Mouse (Mus musculus): ENCODE data around the gene Mmab. TPM values are rescaled to one million over a fixed set of nuclear protein-coding genes. Genes with fewer than 3 reads are reported as not detected.

Gene Mmab
- polyA plus RNA-seq, 1 experiment, result 7.5 TPM

DNA sequence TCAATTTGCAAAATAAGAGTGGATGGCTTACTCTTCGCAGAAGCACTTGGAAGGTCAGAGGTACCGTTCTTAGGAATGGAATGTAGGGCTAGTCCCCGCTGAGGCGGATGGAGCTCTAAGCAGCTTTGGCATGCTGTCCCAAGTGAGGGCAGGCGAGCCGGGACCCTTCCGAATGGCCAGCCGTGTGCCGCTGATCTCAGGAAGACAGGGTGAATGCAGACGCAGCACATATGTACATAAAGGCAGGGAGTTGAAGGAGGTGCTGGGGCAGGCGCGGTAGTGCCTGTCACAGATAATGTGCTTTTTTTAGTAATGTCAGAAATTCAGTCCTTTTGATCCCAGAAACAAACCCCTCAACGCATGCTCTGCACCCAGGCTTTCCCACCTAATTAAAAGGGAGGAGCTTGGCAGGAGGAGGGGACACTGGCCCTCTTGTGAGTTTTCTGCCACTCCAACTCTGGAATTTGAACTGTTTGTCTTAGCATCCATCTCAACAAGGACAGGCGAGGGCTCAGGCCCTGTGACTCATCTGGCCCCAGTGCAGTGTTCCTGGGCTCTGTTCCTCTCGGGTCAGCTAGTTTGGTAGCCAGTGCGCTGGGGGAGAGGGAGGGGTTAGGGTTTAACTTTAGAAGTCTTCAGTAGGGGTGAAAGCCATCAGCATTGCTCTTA lies 30.7 kb downstream of the Mmab start:
- peaks cover 10% of the 10 kb centered on the region; the same call in 1 of the 2 replicates for H3K4me1 ChIP-seq (ENCODE audit: control insufficient read depth, insufficient read depth, low read length)
- no peak overlapping the region for H3K27ac ChIP-seq (ENCODE audit: insufficient read depth, low read depth, low read length)
- H3K4me3 ChIP-seq (ENCODE audit: insufficient read depth, low read length), result no peak overlapping the region
- TF ChIP-seq POLR2A (IDR thresholded peaks at IDR 0.05; ENCODE audit: borderline replicate concordance, low read depth, low read length) (no peak), CTCF (IDR thresholded peaks at IDR 0.05; ENCODE audit: low read depth, low read length) (no peak)

DNA sequence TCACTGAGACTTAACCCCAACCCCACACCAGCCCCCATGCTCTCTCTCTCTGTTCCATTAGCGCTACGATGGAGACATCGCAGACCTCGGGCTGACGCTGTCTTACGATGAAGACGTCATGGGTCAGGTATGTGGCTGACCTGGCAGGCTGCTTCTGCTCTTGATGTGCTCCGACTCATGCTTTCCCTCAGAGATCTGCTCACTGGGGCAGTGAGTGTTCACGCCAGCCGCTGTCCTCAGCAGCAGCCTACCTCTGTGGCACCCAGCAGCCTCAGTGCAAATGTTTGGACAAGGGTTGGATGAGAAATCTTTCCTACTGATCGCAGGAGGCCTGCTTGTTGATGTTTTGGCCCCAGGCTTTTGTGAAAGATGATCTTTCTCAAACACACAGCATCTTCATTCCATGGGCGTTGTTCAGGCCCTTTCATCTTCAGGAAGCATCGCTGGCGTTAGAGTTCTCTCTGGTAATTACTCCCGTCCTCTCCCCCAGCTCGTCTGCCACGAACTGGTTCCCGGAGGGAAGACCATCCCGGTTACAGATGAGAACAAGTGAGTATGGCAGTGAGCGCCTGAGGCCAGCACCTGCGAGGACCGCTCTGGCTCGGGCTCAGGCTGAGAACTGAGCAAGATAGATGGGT lies 31.4 kb downstream of the Mmab start:
- Histone ChIP-seq H3K4me3 (ENCODE audit: insufficient read depth, low read length) (no peak overlapping the region), H3K27ac (ENCODE audit: insufficient read depth, low read depth, low read length) (no peak overlapping the region), H3K4me1 (ENCODE audit: control insufficient read depth, insufficient read depth, low read length) (peaks cover 10% of the 10 kb centered on the region; the same call in 1 of the 2 replicates)
- TF ChIP-seq POLR2A (IDR thresholded peaks at IDR 0.05; ENCODE audit: borderline replicate concordance, low read depth, low read length) (no peak), CTCF (IDR thresholded peaks at IDR 0.05; ENCODE audit: low read depth, low read length) (no peak)

DNA sequence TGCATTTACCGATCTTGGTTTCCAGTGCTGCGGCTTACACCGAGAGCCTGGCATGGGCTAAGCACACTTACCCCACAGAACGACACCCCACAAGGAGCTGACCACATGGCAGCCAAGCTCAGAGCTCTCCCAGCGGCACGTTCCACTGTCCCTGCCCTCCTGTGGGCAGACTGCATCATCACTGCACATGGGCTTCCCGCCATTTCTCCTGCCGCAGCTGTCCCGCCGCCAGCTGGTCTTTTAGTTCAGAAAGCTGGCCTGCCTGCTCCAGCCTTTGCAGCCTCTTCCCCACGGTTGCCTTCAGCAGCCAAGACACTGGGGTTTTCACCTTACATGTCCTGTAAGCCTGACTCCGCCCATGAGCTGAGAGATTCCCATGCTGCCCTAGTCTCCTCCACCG lies 33.4 kb downstream of the Mmab start:
- peaks cover 3% of the 10 kb centered on the region; the same call in 1 of the 2 replicates for H3K4me1 ChIP-seq (ENCODE audit: control insufficient read depth, insufficient read depth, low read length)
- H3K27ac ChIP-seq (ENCODE audit: insufficient read depth, low read depth, low read length), result no peak overlapping the region
- H3K4me3 ChIP-seq (ENCODE audit: insufficient read depth, low read length), result no peak overlapping the region
- TF ChIP-seq CTCF (IDR thresholded peaks at IDR 0.05; ENCODE audit: low read depth, low read length) (no peak), POLR2A (IDR thresholded peaks at IDR 0.05; ENCODE audit: borderline replicate concordance, low read depth, low read length) (no peak)

DNA sequence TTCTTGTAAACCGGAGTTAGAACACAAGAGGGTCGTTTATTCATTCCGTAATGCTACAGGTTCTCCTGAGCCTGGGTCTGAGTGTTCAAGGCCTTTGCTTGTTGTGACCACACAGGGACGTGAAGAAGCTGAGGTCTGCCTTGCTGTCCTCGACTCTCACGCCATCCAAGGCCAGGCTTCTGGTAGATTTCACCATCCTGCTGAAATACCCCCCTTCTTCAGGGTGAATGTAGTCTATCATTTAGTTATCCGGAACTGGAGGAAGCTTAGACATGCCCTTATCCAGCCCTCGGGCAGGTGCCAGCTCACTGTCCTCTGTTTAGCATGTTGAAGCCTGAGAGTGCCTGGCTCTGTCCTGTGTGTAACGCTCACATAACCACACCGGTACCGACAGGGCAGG lies 35.0 kb downstream of the Mmab start:
- Histone ChIP-seq H3K4me3 (ENCODE audit: insufficient read depth, low read length) (no peak overlapping the region), H3K4me1 (ENCODE audit: control insufficient read depth, insufficient read depth, low read length) (no peaks in the 10 kb centered on the region), H3K27ac (ENCODE audit: insufficient read depth, low read depth, low read length) (no peak overlapping the region)
- TF ChIP-seq CTCF (IDR thresholded peaks at IDR 0.05; ENCODE audit: low read depth, low read length) (no peak), POLR2A (IDR thresholded peaks at IDR 0.05; ENCODE audit: borderline replicate concordance, low read depth, low read length) (no peak)

DNA sequence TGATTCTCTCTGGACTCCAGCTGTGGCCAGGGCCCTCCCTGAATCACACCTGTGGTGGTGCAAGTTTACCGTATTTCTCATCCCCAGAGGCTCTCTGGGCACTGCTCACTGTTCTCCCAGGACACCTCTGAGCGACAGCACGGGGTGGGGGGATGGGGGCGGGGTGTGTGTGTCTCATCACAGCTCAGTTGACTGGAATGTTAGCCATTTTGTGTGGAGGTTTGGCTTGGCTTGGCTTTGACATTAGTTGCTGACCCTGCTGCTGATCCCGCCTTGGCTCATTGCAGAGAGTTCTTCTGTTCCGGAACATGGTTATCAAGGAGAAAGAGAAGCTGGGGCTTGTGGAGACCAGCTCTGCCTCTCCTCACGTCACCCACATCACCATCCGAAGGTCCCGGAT lies 36.0 kb downstream of the Mmab start:
- TF ChIP-seq POLR2A (IDR thresholded peaks at IDR 0.05; ENCODE audit: borderline replicate concordance, low read depth, low read length) (no peak), CTCF (IDR thresholded peaks at IDR 0.05; ENCODE audit: low read depth, low read length) (no peak)
- no peak overlapping the region for H3K4me3 ChIP-seq (ENCODE audit: insufficient read depth, low read length)
- H3K27ac ChIP-seq (ENCODE audit: insufficient read depth, low read depth, low read length), result no peak overlapping the region
- H3K4me1 ChIP-seq (ENCODE audit: control insufficient read depth, insufficient read depth, low read length), result no peaks in the 10 kb centered on the region

DNA sequence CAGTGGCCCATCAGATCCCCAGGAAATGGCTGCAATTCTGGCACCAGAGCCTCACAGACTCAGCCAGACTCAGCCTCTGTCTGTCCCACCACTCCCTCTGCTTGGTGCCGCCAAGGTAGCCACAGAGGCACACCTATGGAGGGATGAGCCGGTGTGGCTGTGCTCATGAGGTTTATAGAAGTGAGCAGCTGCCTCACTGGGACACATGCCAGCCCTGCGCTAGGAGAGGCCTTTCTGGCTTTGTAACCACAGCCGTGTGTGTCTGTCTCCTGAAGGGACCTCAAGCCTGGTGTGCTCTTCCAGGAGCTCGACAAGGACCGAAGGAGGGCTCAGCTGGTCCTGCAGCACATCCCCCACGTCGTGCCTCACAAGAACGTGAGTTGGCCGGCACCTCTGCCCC lies 36.6 kb downstream of the Mmab start:
- TF ChIP-seq POLR2A (IDR thresholded peaks at IDR 0.05; ENCODE audit: borderline replicate concordance, low read depth, low read length), result no peak
- no peak for TF ChIP-seq CTCF (IDR thresholded peaks at IDR 0.05; ENCODE audit: low read depth, low read length)
- no peak overlapping the region for H3K4me3 ChIP-seq (ENCODE audit: insufficient read depth, low read length)
- no peak overlapping the region for H3K27ac ChIP-seq (ENCODE audit: insufficient read depth, low read depth, low read length)
- no peaks in the 10 kb centered on the region for H3K4me1 ChIP-seq (ENCODE audit: control insufficient read depth, insufficient read depth, low read length)

DNA sequence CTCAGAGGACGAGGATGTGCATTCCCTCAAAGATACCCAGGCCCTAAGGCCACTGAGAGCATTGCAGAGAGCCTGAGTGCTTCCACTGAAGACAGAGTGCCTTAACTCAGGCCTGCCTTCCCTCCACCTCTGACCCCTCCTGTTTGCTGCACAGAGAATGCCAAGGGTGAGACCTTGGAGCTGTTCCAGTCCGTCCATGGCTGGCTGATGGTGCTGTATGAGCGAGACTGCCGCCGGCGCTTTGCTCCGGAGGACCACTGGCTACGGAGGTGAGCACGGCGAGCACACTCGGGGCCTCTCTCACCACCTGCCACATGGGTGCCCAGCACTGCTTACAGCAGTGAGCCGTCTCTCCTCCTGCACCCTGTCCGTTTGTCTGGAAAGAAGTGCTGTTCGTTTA lies 37.3 kb downstream of the Mmab start:
- TF ChIP-seq CTCF (IDR thresholded peaks at IDR 0.05; ENCODE audit: low read depth, low read length) (no peak), POLR2A (IDR thresholded peaks at IDR 0.05; ENCODE audit: borderline replicate concordance, low read depth, low read length) (no peak)
- no peaks in the 10 kb centered on the region for H3K4me1 ChIP-seq (ENCODE audit: control insufficient read depth, insufficient read depth, low read length)
- no peak overlapping the region for H3K4me3 ChIP-seq (ENCODE audit: insufficient read depth, low read length)
- H3K27ac ChIP-seq (ENCODE audit: insufficient read depth, low read depth, low read length), result no peak overlapping the region

DNA sequence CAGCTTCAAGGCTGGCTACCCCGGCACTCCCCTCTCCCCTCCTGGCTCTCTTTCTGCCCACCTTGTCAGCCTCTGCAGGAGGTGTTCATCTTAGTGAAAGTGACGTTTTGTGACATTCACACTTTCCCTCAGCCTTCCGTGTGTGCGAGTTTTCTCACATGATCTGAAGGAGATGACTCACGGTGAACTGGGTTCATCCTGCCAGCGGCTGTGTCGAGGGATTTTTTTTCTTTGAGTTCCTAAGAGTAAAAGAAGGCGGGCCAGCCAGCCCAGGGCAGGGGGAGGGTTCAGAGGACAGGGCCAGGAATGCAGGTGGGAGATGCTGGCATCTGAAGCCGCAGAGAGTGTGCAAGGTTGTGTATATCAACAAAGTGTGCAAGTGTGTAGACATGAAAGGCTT lies 50.7 kb downstream of the Mmab start:
- Histone ChIP-seq H3K27ac (ENCODE audit: insufficient read depth, low read depth, low read length) (no peak overlapping the region), H3K4me1 (ENCODE audit: control insufficient read depth, insufficient read depth, low read length) (no peaks in the 10 kb centered on the region), H3K4me3 (ENCODE audit: insufficient read depth, low read length) (no peak overlapping the region)
- no peak for TF ChIP-seq CTCF (IDR thresholded peaks at IDR 0.05; ENCODE audit: low read depth, low read length)
- TF ChIP-seq POLR2A (IDR thresholded peaks at IDR 0.05; ENCODE audit: borderline replicate concordance, low read depth, low read length), result no peak

DNA sequence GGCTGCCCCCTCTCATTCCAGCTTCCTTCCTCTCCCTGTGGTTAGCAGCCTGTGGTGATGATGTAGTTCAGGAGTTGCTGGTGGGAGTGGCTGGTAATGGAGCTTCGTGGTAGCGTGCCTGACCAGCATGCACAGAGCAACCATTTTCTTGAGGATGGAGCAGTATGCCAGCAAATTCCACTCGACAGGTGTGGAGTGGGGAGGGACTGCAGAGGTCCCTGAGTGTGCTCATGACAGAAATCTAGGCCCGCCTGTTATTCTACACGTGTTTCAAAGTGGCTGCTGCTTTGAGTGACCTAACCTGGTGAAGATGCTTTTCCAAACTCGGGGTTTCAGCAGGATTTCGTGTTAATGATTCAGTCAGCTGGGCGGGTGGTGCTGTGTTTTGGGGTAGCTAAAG lies 59.4 kb downstream of the Mmab start:
- Histone ChIP-seq H3K4me1 (ENCODE audit: control insufficient read depth, insufficient read depth, low read length) (peaks cover 11% of the 10 kb centered on the region), H3K27ac (ENCODE audit: insufficient read depth, low read depth, low read length) (no peak overlapping the region), H3K4me3 (ENCODE audit: insufficient read depth, low read length) (no peak overlapping the region)
- TF ChIP-seq CTCF (IDR thresholded peaks at IDR 0.05; ENCODE audit: low read depth, low read length), result no peak
- TF ChIP-seq POLR2A (IDR thresholded peaks at IDR 0.05; ENCODE audit: borderline replicate concordance, low read depth, low read length), result no peak

DNA sequence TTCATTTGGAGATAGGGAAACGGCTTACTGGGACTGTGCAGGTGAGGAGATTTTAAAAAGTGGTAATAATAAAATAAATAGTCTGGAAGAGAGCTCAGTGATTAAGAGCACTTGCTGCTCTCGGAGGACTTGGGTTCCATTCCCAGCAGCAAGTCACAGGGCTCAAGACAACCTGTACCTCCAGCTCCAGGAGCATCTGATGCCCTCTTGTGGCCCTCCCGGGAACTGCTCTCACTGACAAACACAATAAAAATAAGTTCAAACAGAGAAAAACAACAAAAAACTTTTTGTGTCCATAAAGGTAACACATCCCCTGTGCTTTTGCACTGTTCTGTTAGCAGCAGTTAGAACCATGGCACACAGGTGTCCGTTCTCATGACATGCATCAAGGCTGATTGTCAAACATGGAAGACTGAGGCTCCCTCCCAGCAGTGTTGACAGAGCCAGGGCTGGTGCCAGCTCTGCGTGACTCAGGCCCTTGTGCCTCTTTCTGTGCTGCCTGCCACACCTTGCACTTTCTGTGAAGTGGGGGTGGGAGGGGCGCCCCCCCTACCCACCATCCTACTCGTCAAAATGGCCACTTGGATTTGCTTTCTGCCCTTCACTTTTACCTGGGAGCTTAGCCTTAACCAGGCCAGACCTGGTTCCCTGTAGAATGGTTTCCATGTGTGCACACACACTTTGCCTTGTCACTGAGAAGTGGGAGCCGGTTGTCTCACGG lies 60.5 kb downstream of the Mmab start:
- Histone ChIP-seq H3K4me1 (ENCODE audit: control insufficient read depth, insufficient read depth, low read length) (peaks cover 14% of the 10 kb centered on the region), H3K4me3 (ENCODE audit: insufficient read depth, low read length) (no peak overlapping the region), H3K27ac (ENCODE audit: insufficient read depth, low read depth, low read length) (no peak overlapping the region)
- TF ChIP-seq POLR2A (IDR thresholded peaks at IDR 0.05; ENCODE audit: borderline replicate concordance, low read depth, low read length) (no peak), CTCF (IDR thresholded peaks at IDR 0.05; ENCODE audit: low read depth, low read length) (peak; percentile 88)

Other genes with a start within 250 kb of the Mmab start
- gene Foxn4, start 170.3 kb downstream of the Mmab start, polyA plus RNA-seq (2012; ENCODE audit: insufficient read depth, insufficient read length, missing spikeins), result not detected in 2 replicates
- gene Myo1h, start 154.9 kb downstream of the Mmab start, polyA plus RNA-seq (2012; ENCODE audit: insufficient read depth, insufficient read length, missing spikeins), result not detected in 2 replicates
- 35.0 and 41.1 TPM in 2 replicates for gene Kctd10, start 63.6 kb downstream of the Mmab start, polyA plus RNA-seq (2012; ENCODE audit: insufficient read depth, insufficient read length, missing spikeins)
- 46.3 and 52.0 TPM in 2 replicates for gene Ube3b, start 63.5 kb downstream of the Mmab start, polyA plus RNA-seq (2012; ENCODE audit: insufficient read depth, insufficient read length, missing spikeins)
- 11.2 and 13.3 TPM in 2 replicates for gene Mvk, start 209 bp upstream of the Mmab start, polyA plus RNA-seq (2012; ENCODE audit: insufficient read depth, insufficient read length, missing spikeins)
- 1.5 and 1.9 TPM in 2 replicates for gene Fam222a, start 124.0 kb upstream of the Mmab start, polyA plus RNA-seq (2012; ENCODE audit: insufficient read depth, insufficient read length, missing spikeins)
- 27.4 and 31.8 TPM in 2 replicates for gene Trpv4, start 214.4 kb upstream of the Mmab start, polyA plus RNA-seq (2012; ENCODE audit: insufficient read depth, insufficient read length, missing spikeins)
- 336 and 371 TPM in 2 replicates for gene Gltp, start 246.9 kb upstream of the Mmab start, polyA plus RNA-seq (2012; ENCODE audit: insufficient read depth, insufficient read length, missing spikeins)

Data from bone marrow macrophage, adult 2 months (primary cell).